Mouse (Mus musculus) kidney, postnatal 0 days (tissue): ENCODE results near the gene Rgr. TPM values are rescaled to one million over a fixed set of nuclear protein-coding genes. Genes with fewer than 3 reads are reported as not detected.
A peak's percentile ranks its signal among the peaks of the same experiment; 100 is the strongest.

Experiments
- ATAC-seq: fragments of 200-750 bp; cut with Nextera tagmentation; replicated peaks from 2 replicates; pipeline ENCODE4 v1.8.0; 2017; ENCODE audit warnings: low read depth, moderate number of reproducible peaks, moderate TSS enrichment, moderate library complexity; ENCODE audit not compliant: low FRiP score
- DNase-seq: peaks from one replicate; pipeline ENCODE4 v3.0.0-alpha.2; 2016; ENCODE audit warnings: low spot score
- H3K27ac ChIP-seq: fragments of 300-500 bp; sonication (generic); 2 replicates; pipeline ENCODE4 v1.5.1; 2014; ENCODE audit warnings: mild to moderate bottlenecking
- H3K27me3 ChIP-seq: fragments of 300-500 bp; sonication (generic); 2 replicates; pipeline ENCODE4 v1.6.1; 2014; ENCODE audit warnings: low read length, mixed read lengths; ENCODE audit not compliant: insufficient read depth
- H3K36me3 ChIP-seq: fragments of 300-500 bp; sonication (generic); 2 replicates; pipeline ENCODE4 v1.6.1; 2014; ENCODE audit warnings: low read length, mixed read lengths; ENCODE audit not compliant: insufficient read depth
- H3K4me1 ChIP-seq: fragments of 300-500 bp; sonication (generic); replicated peaks from 2 replicates; pipeline ENCODE4 v1.6.1; 2014; ENCODE audit warnings: antibody characterized with exemption, low read length, mixed read lengths; ENCODE audit not compliant: insufficient read depth
- H3K4me2 ChIP-seq: fragments of 300-500 bp; sonication (generic); 2 replicates; pipeline ENCODE4 v1.6.1; 2014; ENCODE audit warnings: mild to moderate bottlenecking, low read length, moderate library complexity, mixed read lengths
- H3K4me3 ChIP-seq: fragments of 300-500 bp; sonication (generic); replicated peaks from 2 replicates; pipeline ENCODE4 v1.5.1; 2014; ENCODE audit warnings: low read depth, low read length
- H3K9ac ChIP-seq: fragments of 300-500 bp; sonication (generic); 2 replicates; pipeline ENCODE4 v1.6.1; 2014; ENCODE audit warnings: low read depth, low read length
- H3K9me3 ChIP-seq: fragments of 300-500 bp; sonication (generic); replicated peaks from 2 replicates; pipeline ENCODE4 v1.6.1; 2016; ENCODE audit warnings: low read length, inconsistent platforms, mixed read lengths
- CTCF ChIP-seq: IDR thresholded peaks from 2 replicates; pipeline ENCODE4 v1.5.1; 2016; ENCODE audit warnings: antibody characterized with exemption, low read depth, mild to moderate bottlenecking, moderate library complexity
- WGBS: fragments of 180-500 bp; shearing (Covaris S2); extraction: QIAGEN DNeasy Blood & Tissue Kit; methylation state at CpG from one replicate; pipeline ENCODE4 v1.1.7; 2014; 5-methylcytosine and 5-hydroxymethylcytosine counted together
- polyA plus RNA-seq: library from polyadenylated mRNA; unstranded; fragments of >200 nt; fragmentation: Nextera tagmentation; extraction: Ambion mirVana; gene quantifications from 2 replicates; pipeline ENCODE4 v1.2.1, GENCODE M21; 2015

Rgr gene
- polyA plus RNA-seq, 1 experiment from 2014 or later = not detected

DNA sequence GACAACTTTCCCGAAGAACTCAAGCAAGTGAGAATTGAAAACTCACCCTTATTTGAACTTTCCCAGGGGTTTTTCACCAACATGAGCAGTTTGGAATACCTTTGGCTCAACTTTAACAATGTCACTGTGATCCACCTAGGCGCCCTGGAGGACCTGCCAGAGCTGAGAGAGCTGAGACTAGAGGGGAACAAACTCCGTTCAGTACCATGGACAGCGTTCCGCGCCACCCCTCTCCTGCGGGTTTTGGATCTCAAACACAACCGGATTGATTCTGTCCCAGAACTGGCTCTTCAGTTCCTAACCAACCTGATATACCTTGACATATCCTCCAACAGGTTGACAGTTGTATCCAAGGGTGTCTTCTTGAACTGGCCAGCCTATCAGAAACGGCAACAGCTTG is 19.8 kb upstream of the Rgr start:
- no peak for ATAC-seq
- 19% methylated on average over 9 of the region's 9 CpGs for WGBS

DNA sequence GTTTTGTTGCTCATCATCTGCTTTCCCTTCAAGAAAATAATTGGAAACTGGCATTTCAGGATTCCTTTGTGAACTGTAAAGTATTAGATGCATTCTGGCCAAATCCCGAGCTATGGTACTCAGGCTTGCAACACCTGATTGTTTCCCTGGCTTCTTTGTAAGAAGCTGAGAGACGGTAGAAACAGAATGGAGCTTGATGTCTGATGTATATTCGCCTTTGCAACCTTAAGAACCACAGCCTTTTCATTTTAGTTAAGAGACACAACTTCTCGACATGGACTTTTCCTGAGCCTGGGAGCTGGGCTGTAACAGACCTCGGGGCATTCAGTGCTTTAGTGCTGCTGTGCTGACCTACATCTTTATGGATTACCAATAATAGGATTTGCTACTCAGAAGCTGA is 18.9 kb upstream of the Rgr start, which contains the start of gene Lrit2:
Gene Lrit2, plus strand, starts transcription at position 301 of the 400 bp plus-strand sequence.
- H3K27me3 ChIP-seq = no peaks in the 10 kb centered on the region
- DNase-seq = no peak
- no peak for TF ChIP-seq CTCF
- no peaks in the 10 kb centered on the region for H3K36me3 ChIP-seq
- no peak for ATAC-seq
- no peaks in the 10 kb centered on the region for H3K4me1 ChIP-seq
- 77% methylated on average over 5 of the region's 5 CpGs for WGBS
- H3K9me3 ChIP-seq = no peaks in the 10 kb centered on the region
- no peak within 1 kb of the TSS for H3K9ac ChIP-seq
- no peak within 1 kb of the TSS for H3K4me2 ChIP-seq
- H3K27ac ChIP-seq = no peak within 1 kb of the TSS
- H3K4me3 ChIP-seq = no peak within 1 kb of the TSS

More for the DNA sequence above, 19.8 kb upstream of the Rgr start:
- peak; percentile 77 for DNase-seq
- H3K27me3 ChIP-seq = no peaks in the 10 kb centered on the region
- no peak overlapping the region for H3K4me2 ChIP-seq
- TF ChIP-seq CTCF = no peak
- no peaks in the 10 kb centered on the region for H3K36me3 ChIP-seq
- H3K4me1 ChIP-seq = no peaks in the 10 kb centered on the region
- H3K4me3 ChIP-seq = no peak overlapping the region
- H3K27ac ChIP-seq = no peak overlapping the region
- no peak overlapping the region for H3K9ac ChIP-seq
- no peaks in the 10 kb centered on the region for H3K9me3 ChIP-seq

DNA sequence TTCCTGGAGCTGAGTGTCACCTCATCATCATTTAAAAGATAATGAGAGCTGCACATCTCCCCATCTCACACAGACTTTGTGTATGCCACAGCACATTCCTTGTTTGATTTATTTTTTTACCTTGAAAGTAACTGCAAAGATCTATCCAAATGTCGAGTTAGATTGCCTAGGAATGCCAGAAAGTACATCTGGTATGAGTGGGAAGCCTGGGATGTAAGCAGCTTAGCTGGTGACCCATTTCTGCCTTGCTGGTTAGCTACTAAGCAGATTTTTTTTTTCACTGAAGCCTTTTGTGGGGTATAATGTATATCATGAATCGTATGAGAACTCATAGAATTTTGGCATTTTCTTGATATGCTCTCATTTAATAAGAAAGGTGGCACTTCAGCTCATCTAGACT is 17.9 kb upstream of the Rgr start:
- DNase-seq (no peak), ATAC-seq (no peak)
- WGBS = 53% methylated on average over 2 of the region's 2 CpGs
- Histone ChIP-seq H3K4me2 (no peak overlapping the region), H3K9ac (no peak overlapping the region), H3K4me1 (no peaks in the 10 kb centered on the region), H3K9me3 (no peaks in the 10 kb centered on the region), H3K27me3 (no peaks in the 10 kb centered on the region), H3K36me3 (no peaks in the 10 kb centered on the region), H3K27ac (no peak overlapping the region), H3K4me3 (no peak overlapping the region)
- TF ChIP-seq CTCF = no peak

DNA sequence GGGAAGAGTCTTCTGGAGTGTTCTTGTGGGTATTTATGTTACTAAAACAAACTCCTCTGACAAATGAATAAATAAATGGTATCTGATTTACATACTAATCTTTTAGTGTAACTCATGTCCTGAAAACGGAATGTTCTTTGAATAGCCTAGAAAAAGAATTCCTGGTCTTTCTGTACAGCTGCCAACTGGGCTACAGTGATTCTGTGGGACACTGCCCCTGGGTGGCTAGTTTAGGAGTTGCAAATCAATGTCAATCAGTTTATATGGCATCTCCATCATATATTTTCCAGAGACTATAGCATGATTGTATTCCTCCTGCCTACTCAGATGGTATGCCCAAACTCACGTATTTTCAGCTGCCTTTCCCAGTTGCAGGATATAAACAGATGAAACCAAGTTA is 16.1 kb upstream of the Rgr start:
- 64% methylated on average over 2 of the region's 2 CpGs for WGBS
- no peak for ATAC-seq

DNA sequence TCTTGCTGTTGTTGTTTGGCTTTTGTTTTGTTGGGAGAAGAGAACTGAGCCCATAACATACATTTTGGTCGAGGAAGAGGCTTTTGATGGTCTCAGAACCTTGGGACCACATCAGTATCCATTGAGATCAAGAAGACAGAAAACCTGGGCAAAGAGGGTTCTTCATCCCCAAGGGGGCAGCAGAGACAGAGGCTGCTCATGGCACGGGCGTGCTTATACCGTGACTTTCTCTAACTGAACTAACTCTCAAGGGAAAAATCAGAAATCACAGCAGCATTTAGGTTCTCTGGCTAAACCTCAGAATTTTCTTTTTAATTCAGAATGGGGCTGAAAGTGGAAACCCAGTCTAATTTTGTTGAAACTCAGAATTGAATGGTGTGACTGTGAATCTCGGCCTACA is 14.3 kb downstream of the Rgr start:
- Histone ChIP-seq H3K4me3 (no peak overlapping the region), H3K4me2 (no peak overlapping the region), H3K27ac (no peak overlapping the region), H3K9ac (no peak overlapping the region), H3K27me3 (no peaks in the 10 kb centered on the region), H3K36me3 (no peaks in the 10 kb centered on the region), H3K9me3 (no peaks in the 10 kb centered on the region), H3K4me1 (no peaks in the 10 kb centered on the region)
- ATAC-seq = no peak
- DNase-seq = peak; percentile 14
- 40% methylated on average over 5 of the region's 5 CpGs for WGBS
- peak; percentile 48 for TF ChIP-seq CTCF

More for the DNA sequence above, 16.1 kb upstream of the Rgr start:
- Histone ChIP-seq H3K9ac (no peak overlapping the region), H3K4me1 (no peaks in the 10 kb centered on the region), H3K27me3 (no peaks in the 10 kb centered on the region), H3K4me3 (no peak overlapping the region), H3K9me3 (no peaks in the 10 kb centered on the region), H3K36me3 (no peaks in the 10 kb centered on the region), H3K27ac (no peak overlapping the region), H3K4me2 (no peak overlapping the region)
- TF ChIP-seq CTCF = no peak
- no peak for DNase-seq

DNA sequence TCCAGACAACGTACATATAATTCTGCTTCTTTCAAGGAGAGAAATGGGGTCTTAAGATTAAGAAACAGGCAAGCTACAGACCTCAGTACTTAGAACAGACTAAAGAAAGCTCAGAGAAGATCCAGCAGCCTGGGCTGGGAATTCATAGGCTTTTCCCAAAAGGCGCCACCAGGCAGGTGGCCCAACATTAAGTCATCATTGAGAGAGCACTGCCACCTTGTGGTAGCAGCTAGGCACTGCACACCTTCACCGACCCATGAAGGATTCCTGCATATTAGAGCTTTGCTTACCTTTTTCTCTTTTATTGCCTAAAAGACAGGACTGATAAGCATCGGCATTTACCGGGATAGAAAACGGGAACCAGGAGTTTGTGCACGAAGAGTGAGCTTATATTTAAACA is 15.5 kb downstream of the Rgr start:
- Histone ChIP-seq H3K27me3 (no peaks in the 10 kb centered on the region), H3K4me2 (no peak overlapping the region), H3K27ac (no peak overlapping the region), H3K9ac (no peak overlapping the region), H3K9me3 (no peaks in the 10 kb centered on the region), H3K4me3 (no peak overlapping the region), H3K36me3 (no peaks in the 10 kb centered on the region), H3K4me1 (no peaks in the 10 kb centered on the region)
- peak; percentile 77 for DNase-seq
- no peak for ATAC-seq
- peak; percentile 94 for TF ChIP-seq CTCF
- WGBS = 15% methylated on average over 7 of the region's 7 CpGs

DNA sequence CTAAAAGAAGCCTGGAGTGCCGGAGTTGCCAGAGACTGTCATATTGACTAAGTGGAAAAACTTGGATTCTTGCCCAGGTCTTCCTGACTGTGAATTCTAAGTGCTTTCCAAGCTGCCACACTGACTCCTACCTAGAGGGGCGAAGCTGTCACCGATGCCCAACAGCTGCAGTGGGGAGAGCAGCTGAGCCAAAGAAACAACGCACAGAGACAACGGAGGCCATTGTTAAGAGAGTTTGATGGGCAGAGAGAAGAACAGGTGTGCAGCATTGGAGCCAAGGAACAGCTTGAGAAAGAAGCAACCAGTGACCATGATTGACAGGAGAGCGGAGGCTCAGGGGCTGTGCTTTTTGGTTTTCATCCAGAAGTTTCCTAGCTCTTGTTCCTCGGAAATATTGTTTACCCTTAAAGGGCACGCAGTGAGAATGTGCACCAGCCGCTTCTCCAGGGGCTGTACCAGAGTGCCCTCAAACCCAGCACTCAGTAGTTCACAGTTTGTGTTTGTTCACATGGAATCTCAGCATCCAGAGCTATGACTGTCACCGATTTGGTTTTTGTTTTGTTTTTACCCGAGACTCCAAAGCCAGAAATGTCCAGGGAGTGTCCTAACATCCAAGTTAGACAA is 16.2 kb downstream of the Rgr start:
- no peaks in the 10 kb centered on the region for H3K4me1 ChIP-seq
- TF ChIP-seq CTCF = no peak
- WGBS = 68% methylated on average over 11 of the region's 11 CpGs
- no peaks in the 10 kb centered on the region for H3K27me3 ChIP-seq
- H3K9me3 ChIP-seq = no peaks in the 10 kb centered on the region
- no peak for DNase-seq
- H3K27ac ChIP-seq = no peak overlapping the region
- no peak overlapping the region for H3K4me2 ChIP-seq
- H3K36me3 ChIP-seq = no peaks in the 10 kb centered on the region
- no peak overlapping the region for H3K9ac ChIP-seq
- no peak overlapping the region for H3K4me3 ChIP-seq
- ATAC-seq = no peak
